Mouse (Mus musculus) cortical plate, adult 2 months (tissue): ENCODE results near the gene Clpb. TPM values are rescaled to one million over a fixed set of nuclear protein-coding genes. Genes with fewer than 3 reads are reported as not detected.

Experiments used
- H3K27ac ChIP-seq: fragments of 200-500 bp; 2 replicates; pipeline ENCODE4 v1.5.1; 2012; ENCODE audit warnings: low read length, control low read depth, inconsistent platforms; ENCODE audit not compliant: insufficient read depth
- H3K4me1 ChIP-seq: fragments of 200-500 bp; 2 replicates; pipeline ENCODE4 v1.6.1; 2011; ENCODE audit warnings: low read length; ENCODE audit not compliant: control insufficient read depth, insufficient read depth
- H3K4me3 ChIP-seq: fragments of 200-500 bp; 2 replicates; pipeline ENCODE4 v1.5.1; 2011; ENCODE audit warnings: mild to moderate bottlenecking, low read length, control low read depth; ENCODE audit not compliant: insufficient read depth
- CTCF ChIP-seq: fragments of 200-500 bp; IDR thresholded peaks from 2 replicates; pipeline ENCODE4 v1.5.1; 2011; ENCODE audit warnings: mild to moderate bottlenecking, control low read depth, low read length; ENCODE audit not compliant: insufficient read depth; ENCODE audit errors: extremely low read depth
- POLR2A ChIP-seq: fragments of 200-500 bp; IDR thresholded peaks from 2 replicates; pipeline ENCODE4 v1.6.1; 2011; ENCODE audit warnings: mild to moderate bottlenecking, low read length, control low read depth; ENCODE audit not compliant: insufficient read depth; ENCODE audit errors: extremely low read depth
- polyA plus RNA-seq: library from polyadenylated mRNA; depleted of rRNA; stranded (reverse); fragments of >200 nt; gene quantifications from 2 replicates; pipeline ENCODE4 v1.2.3, GENCODE M21; 2012; rRNA removed

Clpb gene
- polyA plus RNA-seq, 1 experiment: 48.1 TPM

DNA sequence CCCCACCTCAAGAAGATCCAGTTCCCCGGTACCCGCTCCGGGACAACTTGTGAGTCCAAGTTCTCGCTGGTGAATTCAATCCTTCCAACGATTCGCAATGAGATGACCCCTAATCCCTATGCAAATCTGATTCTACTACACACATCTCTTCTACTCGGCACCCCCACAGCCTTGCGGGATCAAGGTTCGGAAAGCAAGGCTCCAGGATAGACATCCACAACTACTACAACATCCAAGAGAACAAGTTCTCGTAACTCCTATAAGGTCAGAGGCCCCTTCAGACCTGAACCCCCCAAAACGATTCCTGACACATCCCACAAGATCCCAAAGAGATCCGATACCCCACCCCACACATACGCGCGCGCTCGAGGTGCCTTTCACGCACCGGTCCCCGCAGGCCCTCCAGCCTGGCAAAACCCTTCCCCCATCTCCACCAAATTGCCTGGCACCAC, 173.7 kb downstream of the Clpb start:
- H3K4me1 ChIP-seq: no peaks in the 10 kb centered on the region
- TF ChIP-seq POLR2A: no peak
- TF ChIP-seq CTCF: no peak
- H3K27ac ChIP-seq: peak overlapping the region; percentile 74
- peak overlapping the region; percentile 63 for H3K4me3 ChIP-seq

- peak within 1 kb of the TSS; percentile 74 for H3K27ac ChIP-seq
- H3K4me1 ChIP-seq: no peaks in the 10 kb centered on the region
- TF ChIP-seq POLR2A (no peak; the same call in 1 of the 2 replicates), CTCF (0 out of 2 replicates have a peak, but pooled peaks have one; percentile 2)
- H3K4me3 ChIP-seq: peak within 1 kb of the TSS; percentile 63
These were observed 174.4 kb downstream of the Clpb start, which contains the start of gene Inppl1 for GRCm38 (mm10) chr7:101837606-101838471. Gene Inppl1, minus strand, starts transcription at chr7:101838229.

DNA sequence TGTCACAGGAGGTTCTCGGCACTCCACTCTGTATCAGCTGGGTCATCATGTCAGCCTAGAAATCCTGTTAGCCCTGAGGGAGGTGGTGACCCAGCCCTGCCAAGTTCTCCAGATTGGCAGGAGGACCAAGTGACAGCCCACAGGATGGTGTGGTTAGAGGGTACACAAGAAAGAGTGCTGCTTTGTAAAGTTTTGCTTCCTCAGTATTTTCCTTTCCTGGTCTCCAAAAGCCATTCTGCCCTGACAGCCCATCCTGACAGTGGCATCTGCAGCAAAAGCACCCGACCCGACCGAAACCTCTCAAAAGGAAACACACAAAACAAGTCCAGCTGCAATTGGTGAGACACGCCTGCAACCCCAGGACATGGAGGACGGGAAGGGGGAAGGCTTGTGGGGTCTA, 180.8 kb downstream of the Clpb start:
- H3K4me3 ChIP-seq: no peak overlapping the region
- TF ChIP-seq POLR2A (no peak), CTCF (no peak)
- H3K27ac ChIP-seq: no peak overlapping the region
- H3K4me1 ChIP-seq: no peaks in the 10 kb centered on the region

Other genes with a start within 250 kb of the Clpb start
- gene Pde2a, start 241.9 kb upstream of the Clpb start, polyA plus RNA-seq: 223 and 236 TPM in 2 replicates
- 0.02 TPM in 1 of 2 replicates, not detected in the other for gene Art2b, start 78.0 kb upstream of the Clpb start, polyA plus RNA-seq
- not detected in 2 replicates for gene Phox2a, start 154.7 kb downstream of the Clpb start, polyA plus RNA-seq
- gene Inppl1, start 174.6 kb downstream of the Clpb start, polyA plus RNA-seq: 36.5 and 40.7 TPM in 2 replicates
- 1.1 and 2.1 TPM in 2 replicates for gene Folr2, start 193.6 kb downstream of the Clpb start, polyA plus RNA-seq
- gene Anapc15, start 200.1 kb downstream of the Clpb start, polyA plus RNA-seq: 60.3 and 63.5 TPM in 2 replicates
- 0.81 and 1.5 TPM in 2 replicates for gene Folr1, start 207.2 kb downstream of the Clpb start, polyA plus RNA-seq
- gene Lamtor1, start 242.3 kb downstream of the Clpb start, polyA plus RNA-seq: 199 and 213 TPM in 2 replicates
- 0.15 and 0.19 TPM in 2 replicates for gene Tomt, start 242.7 kb downstream of the Clpb start, polyA plus RNA-seq